Mouse (Mus musculus) c-Kit-negative CD71-positive TER-119-positive erythroid progenitor cells, embryonic 14.5 days (primary cell): ENCODE measurements around the gene Trh.
A peak's percentile ranks its signal among the peaks of the same experiment; 100 is the strongest.

Experiments used
- DNase-seq: peaks from one replicate; pipeline ENCODE4 v3.0.0-alpha.2; 2013; ENCODE audit warnings: low read depth, low spot score

The Trh gene

GRCm38 (mm10) chr6:92224981-92225380 is 19.5 kb downstream of the Trh start:
- no peak for DNase-seq

- no peak for DNase-seq
These were observed 22.4 kb downstream of the Trh start for GRCm38 (mm10) chr6:92222021-92222420.

GRCm38 (mm10) chr6:92221604-92222003 is 22.8 kb downstream of the Trh start:
- no peak for DNase-seq

- no peak for DNase-seq
These were observed 25.0 kb downstream of the Trh start for GRCm38 (mm10) chr6:92219445-92219844.

- DNase-seq = peak; percentile 80
These were observed 29.5 kb downstream of the Trh start, which contains the start of gene Rbsn for GRCm38 (mm10) chr6:92214773-92215449. TSS of gene Rbsn (minus strand) at chr6:92214925.

- peak; percentile 19 for DNase-seq
These were observed 30.2 kb downstream of the Trh start for GRCm38 (mm10) chr6:92214055-92214772.

GRCm38 (mm10) chr6:92199414-92199813 is 45.0 kb downstream of the Trh start:
- no peak for DNase-seq
